Mouse (Mus musculus): Measurements from ENCODE around the gene Tapbp. TPM values are rescaled to one million over a fixed set of nuclear protein-coding genes. Genes with fewer than 3 reads are reported as not detected.
"Not testable (repeated sequence)": the region's sequence is repeated elsewhere in the genome, so short reads cannot be mapped to it uniquely, and the experiment has no call there.

Tapbp gene
- polyA plus RNA-seq, 1 experiment, result 84.7 TPM

GRCm38 (mm10) chr17:33903911-33904651 lies 11.6 kb upstream of the Tapbp start:
- not testable (repeated sequence) for DNase-seq (ENCODE audit: low spot score)

GRCm38 (mm10) chr17:33904835-33905234 lies 10.9 kb upstream of the Tapbp start, which contains the start of gene Platr17:
Gene Platr17, plus strand, starts transcription at chr17:33905135.
- DNase-seq (ENCODE audit: low spot score), result not testable (repeated sequence)

GRCm38 (mm10) chr17:33908331-33909076 lies 7.2 kb upstream of the Tapbp start:
- DNase-seq (ENCODE audit: low spot score), result peak; percentile 57

DNA sequence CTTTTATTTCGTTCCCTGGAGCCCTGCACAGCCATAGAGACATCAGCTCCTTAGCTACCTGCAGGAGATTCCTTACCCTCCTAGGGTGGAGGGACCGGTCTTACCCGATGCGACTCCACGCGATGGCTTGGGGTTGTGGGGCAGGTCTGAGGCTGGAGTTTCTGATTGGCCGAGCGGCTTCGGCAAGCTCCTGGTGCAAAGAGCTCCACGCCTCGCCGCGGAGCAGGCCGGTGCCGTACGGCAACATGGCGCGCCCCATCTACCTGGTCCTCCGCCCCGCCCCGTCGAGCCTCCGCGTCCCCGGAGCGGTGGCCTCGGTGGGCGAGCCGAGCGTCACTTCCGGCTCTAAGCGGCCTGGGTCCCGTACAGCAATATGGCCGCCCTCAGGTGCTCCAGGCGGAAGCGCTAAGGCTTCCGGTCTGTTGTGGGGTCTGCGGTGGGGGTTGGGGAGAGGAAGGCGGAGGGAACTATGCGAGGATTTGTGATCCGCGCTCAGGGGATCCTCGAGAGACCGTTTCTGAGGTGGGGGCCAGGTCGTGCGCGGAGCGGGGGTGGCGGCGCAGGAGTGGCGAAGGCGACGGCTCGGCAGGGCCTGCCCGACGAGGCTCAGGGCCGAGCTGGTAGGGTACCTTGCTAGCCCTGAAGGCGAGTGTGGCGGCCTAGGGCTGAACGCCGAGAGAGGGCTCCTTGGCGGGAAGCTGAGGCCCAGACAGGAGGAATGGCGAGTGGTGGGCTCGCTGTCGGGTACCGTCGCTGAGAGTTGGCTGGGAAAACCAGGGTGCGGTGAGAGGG lies 6.4 kb upstream of the Tapbp start, which contains the start of gene Daxx:
TSS of gene Daxx (plus strand) at position 338 of the 792 bp plus-strand sequence.
- DNase-seq (ENCODE audit: low spot score), result peak; percentile 99

DNA sequence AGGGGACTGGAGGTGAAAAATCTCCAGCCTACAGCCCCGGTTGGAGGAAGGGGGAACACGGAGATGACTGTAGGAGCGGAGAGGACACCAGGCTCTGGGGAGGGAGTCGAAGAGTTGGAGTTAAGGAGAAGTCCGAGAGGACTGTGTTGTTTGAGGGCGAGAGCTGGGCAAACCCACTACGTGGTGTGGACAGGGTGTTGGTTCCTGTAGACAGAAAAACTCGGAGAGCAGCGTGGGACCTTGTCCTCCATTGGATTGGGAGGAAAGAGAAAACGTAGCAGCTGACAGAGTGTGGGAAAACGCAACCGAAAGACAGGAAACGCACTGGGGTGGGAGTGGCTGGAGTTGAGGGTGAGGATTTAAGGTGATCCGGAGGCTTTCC lies 5.8 kb upstream of the Tapbp start:
- no peak for DNase-seq (ENCODE audit: low spot score)

GRCm38 (mm10) chr17:33910346-33911051 lies 5.2 kb upstream of the Tapbp start:
- no peak for DNase-seq (ENCODE audit: low spot score)

DNA sequence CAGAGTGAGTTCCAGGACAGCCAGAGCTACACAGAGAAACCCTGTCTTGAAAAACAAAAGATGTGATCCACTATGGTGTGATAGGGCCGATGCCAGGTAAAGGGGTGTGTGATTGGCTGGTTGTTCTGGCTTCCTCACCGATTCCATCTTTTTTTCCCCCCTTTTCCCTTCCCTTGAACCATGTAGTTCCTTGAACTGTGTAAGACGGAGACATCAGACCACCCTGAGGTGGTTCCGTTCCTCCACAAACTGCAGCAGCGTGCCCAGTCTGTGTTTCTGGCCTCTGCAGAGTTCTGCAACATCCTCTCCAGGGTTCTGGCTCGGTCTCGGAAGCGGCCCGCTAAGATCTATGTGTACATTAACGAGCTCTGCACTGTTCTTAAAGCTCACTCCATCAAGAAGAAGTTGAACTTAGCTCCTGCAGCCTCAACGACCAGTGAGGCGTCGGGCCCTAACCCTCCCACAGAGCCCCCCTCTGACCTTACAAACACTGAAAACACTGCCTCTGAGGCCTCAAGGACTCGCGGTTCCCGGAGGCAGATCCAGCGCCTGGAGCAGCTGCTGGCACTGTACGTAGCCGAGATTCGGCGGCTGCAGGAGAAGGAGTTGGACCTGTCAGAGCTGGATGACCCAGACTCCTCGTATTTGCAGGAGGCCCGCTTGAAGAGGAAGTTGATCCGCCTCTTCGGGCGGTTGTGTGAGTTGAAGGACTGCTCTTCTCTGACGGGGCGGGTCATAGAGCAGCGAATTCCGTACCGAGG lies 4.5 kb upstream of the Tapbp start:
- no peak for DNase-seq (ENCODE audit: low spot score)

- no peak for DNase-seq (ENCODE audit: low spot score)
These were observed 3.8 kb upstream of the Tapbp start for GRCm38 (mm10) chr17:33911813-33912414.

- DNase-seq (ENCODE audit: low spot score), result no peak
These were observed 2.4 kb upstream of the Tapbp start for GRCm38 (mm10) chr17:33913264-33913663.

DNA sequence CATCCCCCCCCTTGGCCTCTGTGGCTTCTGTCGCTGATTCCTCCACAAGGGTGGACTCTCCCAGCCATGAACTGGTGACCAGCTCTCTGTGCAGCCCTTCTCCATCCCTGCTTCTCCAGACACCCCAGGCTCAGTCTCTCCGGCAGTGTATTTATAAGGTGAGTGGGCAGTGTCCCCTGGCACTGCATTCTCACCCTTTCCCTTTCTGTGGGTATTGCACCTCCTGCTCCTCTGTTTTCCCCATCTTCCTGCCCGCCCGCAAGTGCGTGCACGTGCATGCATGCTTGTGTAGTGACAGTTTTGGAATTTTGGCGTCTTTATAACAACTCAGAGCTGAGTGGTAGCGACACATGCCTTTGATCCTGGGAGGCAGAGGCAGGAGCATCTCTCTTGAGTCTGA lies 1.8 kb upstream of the Tapbp start:
- no peak for DNase-seq (ENCODE audit: low spot score)

DNA sequence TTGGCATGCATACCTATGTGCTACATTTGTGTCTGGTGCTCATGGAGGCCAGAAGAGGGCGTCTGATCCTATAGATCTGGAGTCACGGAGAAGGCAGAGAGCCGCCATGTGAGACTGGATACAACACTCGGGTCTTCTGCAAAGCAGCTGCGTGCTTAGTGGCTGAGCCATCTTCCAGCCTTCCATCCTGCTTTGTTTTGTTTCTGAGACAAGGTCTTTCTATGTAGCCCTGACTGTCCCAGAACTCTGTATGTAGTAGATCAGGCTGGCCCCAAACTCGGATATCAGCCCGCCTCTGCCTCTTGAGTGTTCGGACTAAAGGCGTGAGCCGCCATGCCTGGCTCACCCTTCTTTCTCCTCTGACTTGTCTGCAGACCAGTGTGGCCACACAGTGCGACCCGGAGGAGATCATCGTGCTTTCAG lies 719 bp upstream of the Tapbp start:
- no peak for DNase-seq (ENCODE audit: low spot score)

- no peak for DNase-seq (ENCODE audit: low spot score)
These were observed 595 bp downstream of the Tapbp start for GRCm38 (mm10) chr17:33916294-33916693.

DNA sequence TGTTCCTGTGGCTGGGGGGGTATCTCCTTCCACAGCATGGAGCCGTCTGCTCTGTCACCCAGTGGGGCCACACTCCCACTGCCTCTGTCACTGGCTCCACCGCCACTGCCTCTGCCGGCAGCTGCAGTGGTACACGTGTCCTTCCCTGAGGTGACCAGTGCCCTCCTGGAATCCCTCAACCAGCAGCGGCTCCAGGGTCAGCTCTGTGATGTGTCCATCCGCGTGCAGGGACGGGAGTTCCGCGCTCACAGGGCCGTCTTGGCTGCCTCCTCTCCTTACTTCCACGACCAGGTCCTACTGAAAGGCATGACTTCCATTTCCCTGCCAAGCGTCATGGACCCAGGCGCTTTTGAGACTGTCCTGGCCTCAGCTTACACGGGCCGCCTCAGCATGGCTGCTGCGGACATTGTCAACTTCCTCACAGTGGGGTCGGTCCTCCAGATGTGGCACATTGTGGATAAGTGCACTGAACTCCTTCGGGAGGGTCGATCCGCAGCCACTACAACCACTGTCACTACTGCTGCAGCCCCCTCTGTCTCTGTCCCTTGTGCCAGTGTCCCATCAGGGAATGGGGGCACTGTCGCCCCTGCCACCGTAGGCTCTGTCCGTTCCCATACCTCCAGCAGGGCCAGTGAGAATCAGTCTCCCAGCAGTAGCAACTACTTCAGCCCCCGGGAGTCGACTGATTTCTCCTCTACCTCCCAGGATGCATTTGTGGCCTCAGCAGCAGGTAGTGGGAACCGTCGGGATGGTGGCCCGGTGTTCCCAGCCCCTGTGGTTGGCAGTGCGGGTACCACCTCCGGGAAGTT lies 1.4 kb downstream of the Tapbp start:
- peak; percentile 27 for DNase-seq (ENCODE audit: low spot score)

- peak; percentile 24 for DNase-seq (ENCODE audit: low spot score)
These were observed 2.1 kb downstream of the Tapbp start for GRCm38 (mm10) chr17:33917656-33918292.

DNA sequence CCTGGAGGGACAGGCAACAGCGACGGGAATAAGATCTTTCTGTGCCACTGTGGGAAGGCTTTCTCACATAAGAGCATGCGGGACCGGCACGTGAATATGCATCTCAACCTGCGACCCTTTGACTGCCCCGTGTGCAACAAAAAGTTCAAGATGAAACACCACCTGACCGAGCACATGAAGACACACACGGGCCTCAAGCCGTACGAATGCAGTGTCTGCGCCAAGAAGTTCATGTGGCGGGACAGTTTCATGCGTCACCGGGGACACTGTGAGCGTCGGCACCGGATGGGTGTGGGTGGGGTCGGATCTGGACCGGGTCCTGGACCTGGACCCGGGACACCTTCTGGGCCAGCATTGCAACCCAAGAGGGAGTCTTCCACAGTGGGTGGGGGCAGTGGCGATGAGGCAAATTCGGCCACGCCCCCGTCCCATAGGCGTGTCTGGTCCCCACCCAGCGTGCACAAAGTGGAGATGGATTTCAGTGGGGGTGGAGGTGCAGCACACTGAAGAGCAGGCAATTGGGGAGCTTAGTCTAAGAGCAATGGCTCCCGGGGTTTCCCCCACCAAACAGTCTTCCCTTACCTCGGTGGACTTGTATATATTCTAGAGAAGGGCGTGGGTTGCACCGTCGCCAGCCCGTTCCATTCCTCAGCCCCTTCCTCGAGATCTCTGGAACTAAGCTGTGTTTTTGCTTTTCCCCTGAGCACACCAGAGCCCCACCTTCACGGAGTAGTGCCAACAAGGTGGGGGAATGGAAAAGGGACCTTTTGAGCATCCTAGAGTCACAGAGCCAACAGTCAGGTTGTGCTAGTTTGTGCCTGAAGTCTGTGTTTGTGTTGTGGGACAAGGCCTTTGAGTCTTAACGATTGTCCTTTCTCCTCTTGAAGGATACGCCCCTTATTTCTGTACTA lies 2.8 kb downstream of the Tapbp start:
- peak; percentile 25 for DNase-seq (ENCODE audit: low spot score)

DNA sequence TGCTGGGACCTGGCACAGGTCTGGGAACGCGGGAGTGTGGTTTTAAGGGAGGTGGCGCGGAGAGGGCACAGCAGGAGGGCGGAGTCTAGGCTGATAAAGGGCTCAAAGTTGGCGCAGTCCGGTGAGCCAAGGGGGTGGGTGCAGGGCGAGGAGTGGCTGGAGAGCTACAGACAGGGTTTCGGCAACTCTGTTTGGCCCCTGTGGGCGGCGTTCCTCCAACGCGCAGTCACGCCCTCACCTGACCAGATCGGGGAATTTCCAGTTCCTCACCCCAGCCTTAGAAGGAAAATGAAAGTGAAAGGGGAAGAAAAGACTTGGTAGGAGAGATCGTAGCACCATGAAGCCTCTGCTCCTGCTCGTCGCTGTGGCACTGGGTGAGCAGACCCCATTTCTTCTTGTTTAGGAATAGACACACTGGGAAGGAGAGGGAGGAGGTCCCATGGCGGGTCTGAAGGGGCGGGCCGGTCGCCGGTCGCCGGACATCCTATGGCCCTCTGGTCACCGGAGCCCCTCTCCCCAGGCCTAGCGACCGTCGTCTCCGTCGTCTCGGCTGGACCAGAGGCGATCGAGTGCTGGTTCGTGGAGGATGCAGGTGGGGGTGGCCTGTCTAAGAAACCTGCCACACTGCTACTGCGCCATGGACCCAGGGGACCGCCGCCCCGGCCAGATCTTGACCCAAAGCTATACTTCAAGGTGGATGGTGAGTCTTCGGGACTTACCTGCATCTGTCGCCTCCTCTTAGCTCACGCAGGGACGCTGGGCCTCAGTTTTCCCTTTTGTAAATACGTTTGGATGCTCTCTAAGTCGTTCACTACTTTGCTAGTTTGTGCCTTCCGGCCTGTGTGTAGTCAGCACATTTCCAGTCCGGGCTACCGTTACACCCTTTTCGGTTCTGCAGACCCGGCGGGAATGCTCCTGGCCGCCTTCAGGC lies 3.9 kb downstream of the Tapbp start:
- peak; percentile 67 for DNase-seq (ENCODE audit: low spot score)

All from urinary bladder, adult 2 months (tissue).